Mouse (Mus musculus) yolk sac, embryonic 10.5 days (tissue): ENCODE data around the gene Cdh5.

Source experiments
- DNase-seq: peaks from one replicate; pipeline ENCODE4 v3.0.0-alpha.2; 2017; ENCODE audit warnings: low spot score

Cdh5 gene

GRCm38 (mm10) chr8:104134521-104134920, 33.1 kb downstream of the Cdh5 start:
- DNase-seq: no peak

- no peak for DNase-seq
Observed at GRCm38 (mm10) chr8:104136277-104136676, 34.9 kb downstream of the Cdh5 start.

- no peak for DNase-seq
Observed at GRCm38 (mm10) chr8:104137636-104138035, 36.2 kb downstream of the Cdh5 start.

- DNase-seq: no peak
Observed at GRCm38 (mm10) chr8:104140611-104141010, 39.2 kb downstream of the Cdh5 start.

- DNase-seq: no peak
Observed at GRCm38 (mm10) chr8:104142415-104142814, 41.0 kb downstream of the Cdh5 start.

- no peak for DNase-seq
Observed at GRCm38 (mm10) chr8:104143379-104143778, 42.0 kb downstream of the Cdh5 start.

- no peak for DNase-seq
Observed at GRCm38 (mm10) chr8:104144434-104145216, 43.2 kb downstream of the Cdh5 start.

- DNase-seq: peak; percentile 65
Observed at GRCm38 (mm10) chr8:104145981-104146689, 44.7 kb downstream of the Cdh5 start.

GRCm38 (mm10) chr8:104146717-104147494, 45.5 kb downstream of the Cdh5 start:
- no peak for DNase-seq

GRCm38 (mm10) chr8:104147947-104148346, 46.5 kb downstream of the Cdh5 start:
- no peak for DNase-seq

- no peak for DNase-seq
Observed at GRCm38 (mm10) chr8:104160731-104161130, 59.3 kb downstream of the Cdh5 start.

GRCm38 (mm10) chr8:104169461-104169860, 68.0 kb downstream of the Cdh5 start:
- no peak for DNase-seq

GRCm38 (mm10) chr8:104170118-104171049, 69.0 kb downstream of the Cdh5 start, which contains the start of gene Bean1:
Bean1 (plus strand) TSS chr8:104170442.
- peak; percentile 26 for DNase-seq

- DNase-seq: no peak
Observed at GRCm38 (mm10) chr8:104171050-104171620, 69.7 kb downstream of the Cdh5 start.

- DNase-seq: no peak
Observed at GRCm38 (mm10) chr8:104172420-104172819, 71.0 kb downstream of the Cdh5 start.

GRCm38 (mm10) chr8:104175848-104176527, 74.6 kb downstream of the Cdh5 start:
- no peak for DNase-seq

- DNase-seq: no peak
Observed at GRCm38 (mm10) chr8:104177054-104177453, 75.6 kb downstream of the Cdh5 start.

GRCm38 (mm10) chr8:104184905-104185304, 83.5 kb downstream of the Cdh5 start:
- DNase-seq: no peak

GRCm38 (mm10) chr8:104186827-104187226, 85.4 kb downstream of the Cdh5 start:
- no peak for DNase-seq

- no peak for DNase-seq
Observed at GRCm38 (mm10) chr8:104187622-104188021, 86.2 kb downstream of the Cdh5 start.
